Mouse (Mus musculus) 3134 (cell line): ENCODE measurements at regions not wholly inside any gene's neighbourhood (a gene's known extent, or its start where the extent isn't known, plus 50 kb on each side); places are given as distances from the start of the nearest gene placed in this dataset.

Source experiments
- DNase-seq: peaks from one replicate; pipeline ENCODE4 v3.0.0-alpha.2; 2011; ENCODE audit warnings: low spot score; ENCODE audit not compliant: insufficient read length; ENCODE audit errors: extremely low read depth

DNA sequence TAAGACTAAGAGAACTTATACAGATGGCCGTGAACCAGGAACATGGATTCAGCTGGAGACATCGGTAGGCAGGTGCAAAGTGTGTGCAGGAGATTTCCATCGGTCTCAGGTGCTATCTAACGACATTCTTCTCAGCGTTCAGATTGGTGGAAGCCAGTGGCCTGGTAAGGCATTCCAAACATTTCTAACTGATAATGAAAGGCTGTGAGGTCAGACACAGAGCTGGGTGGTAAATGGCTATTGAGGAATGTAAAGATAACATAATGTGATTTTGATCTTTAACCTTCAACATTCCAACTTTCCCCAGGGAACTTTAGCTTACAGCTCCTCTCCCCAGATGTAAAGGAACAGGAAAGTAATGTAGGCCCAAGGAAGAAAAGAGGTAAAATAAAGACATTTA lies 151.2 kb upstream of the Xylt1 start:
- no peak for DNase-seq

DNA sequence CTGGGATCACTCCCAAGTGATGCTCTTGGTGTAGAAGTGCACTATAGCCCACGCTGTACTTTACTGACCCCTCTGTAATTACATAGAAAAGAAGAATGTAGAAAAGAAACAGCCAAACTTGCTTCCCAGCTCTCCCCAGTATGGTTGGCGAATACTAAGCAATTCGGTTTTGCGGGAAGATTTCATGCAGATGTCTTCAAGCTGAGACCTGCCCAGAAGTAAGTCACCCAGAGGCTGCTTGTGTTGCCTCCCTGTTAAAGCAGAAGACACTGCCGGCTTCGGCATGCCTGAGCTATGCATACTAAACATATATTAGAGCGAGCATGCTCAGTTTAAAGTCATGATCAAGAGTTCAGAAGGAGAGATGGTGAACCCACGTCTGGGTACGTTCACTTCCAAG lies 124.0 kb upstream of the Xylt1 start:
- no peak for DNase-seq

DNA sequence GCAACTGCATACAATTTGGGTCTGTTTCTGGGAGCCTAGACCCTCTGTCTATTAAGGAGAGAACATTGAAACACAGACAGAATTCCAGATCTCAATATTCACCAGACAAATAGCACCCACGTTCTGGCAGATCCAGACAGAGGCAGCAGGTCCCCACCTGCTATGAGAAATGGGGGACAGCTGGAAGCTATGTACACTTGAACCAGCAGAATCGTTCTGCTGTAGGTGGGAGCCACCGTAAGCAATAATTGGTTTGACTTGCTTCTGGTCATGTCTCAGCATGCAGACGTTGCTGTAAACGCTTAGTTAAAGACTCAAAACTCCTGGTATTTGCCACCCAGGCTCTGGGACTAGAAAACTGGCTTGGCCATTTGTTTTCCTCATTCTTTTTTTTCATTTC lies 122.2 kb upstream of the Xylt1 start:
- no peak for DNase-seq

DNA sequence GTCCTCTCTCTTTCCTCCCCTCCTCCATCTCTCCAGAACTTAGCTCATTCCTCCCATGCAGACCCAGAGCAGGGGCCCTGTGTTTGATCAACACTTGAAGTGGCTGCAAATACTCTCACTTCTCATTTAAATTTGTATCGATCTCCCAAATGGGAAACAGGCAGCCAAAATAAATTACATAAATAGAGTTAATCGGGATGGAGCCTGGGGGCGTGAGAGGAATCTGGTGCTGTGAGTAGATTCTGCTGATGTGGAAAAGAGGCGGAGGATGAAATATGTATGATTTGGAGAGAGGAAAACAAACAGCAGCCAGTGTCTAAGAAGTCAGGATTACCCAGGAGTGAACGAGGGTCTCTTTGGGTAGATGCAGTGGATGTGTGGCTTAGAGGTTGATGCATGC lies 121.6 kb upstream of the Xylt1 start:
- no peak for DNase-seq

DNA sequence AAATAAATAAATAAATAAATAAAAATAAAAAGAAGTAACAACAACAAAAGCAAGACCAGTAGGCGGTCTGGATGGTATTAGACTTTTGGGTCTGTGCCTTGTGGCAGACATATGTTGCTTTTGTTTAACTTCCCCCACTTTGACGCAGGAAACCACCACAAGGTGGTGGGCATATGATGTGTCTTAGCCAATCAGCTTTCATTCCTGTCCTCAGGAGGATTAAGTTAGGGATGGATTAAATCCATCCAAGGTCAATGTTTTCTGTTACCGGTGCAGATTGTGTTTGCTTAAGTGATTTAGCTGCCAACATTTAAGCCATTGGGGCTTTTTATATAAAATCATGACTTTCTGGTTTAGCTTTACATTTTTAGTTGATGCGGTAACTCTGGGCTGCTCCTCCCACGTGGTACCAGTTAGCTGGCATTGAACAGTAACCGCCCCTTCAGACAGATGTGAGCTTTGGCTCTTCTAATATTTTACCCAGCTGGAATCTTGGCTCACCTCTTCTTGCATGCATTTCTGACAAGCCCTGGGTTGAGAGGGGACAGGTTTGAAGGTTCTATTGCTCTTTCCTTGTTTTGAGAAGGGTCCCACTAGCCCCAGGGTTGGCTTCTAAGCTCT lies 121.0 kb upstream of the Xylt1 start:
- DNase-seq, result no peak

DNA sequence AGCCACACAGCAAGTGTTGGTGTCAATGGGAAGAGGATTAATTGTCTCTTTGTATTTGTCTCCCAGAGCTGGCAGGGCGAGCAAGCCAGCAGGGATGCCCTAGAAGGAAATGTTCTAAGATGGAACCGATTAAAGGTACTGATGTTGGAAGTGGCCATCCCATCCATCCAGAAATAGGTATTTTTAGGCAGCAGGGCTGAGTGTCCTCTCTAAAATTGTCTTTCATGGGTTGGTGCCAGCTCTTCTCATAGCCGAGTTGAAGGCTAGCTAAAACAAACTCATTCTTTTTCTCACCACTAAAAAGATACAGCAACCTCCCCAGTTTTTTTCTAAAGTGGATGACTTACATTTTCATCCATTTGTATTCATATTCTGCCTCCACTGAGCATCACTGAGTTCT lies 120.2 kb upstream of the Xylt1 start:
- no peak for DNase-seq

DNA sequence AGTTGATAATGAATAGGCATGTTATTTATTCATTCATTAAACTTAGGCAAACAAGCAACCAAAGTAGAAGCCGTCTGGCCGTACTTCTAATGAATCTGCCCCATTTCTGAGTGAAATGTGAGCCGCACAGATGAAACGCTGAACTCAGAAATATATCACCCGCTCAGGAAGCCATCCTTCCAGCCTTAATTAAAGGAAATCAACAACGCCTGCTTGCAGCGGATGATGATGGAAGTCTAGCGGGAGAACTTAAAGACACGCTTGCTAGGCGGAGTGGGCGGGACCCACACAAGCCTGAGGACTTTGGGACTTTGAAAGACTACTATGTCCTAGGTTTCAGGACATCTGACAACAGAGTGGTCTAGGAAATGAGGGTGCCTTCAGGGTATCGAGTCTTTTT lies 117.7 kb upstream of the Xylt1 start:
- DNase-seq, result no peak

DNA sequence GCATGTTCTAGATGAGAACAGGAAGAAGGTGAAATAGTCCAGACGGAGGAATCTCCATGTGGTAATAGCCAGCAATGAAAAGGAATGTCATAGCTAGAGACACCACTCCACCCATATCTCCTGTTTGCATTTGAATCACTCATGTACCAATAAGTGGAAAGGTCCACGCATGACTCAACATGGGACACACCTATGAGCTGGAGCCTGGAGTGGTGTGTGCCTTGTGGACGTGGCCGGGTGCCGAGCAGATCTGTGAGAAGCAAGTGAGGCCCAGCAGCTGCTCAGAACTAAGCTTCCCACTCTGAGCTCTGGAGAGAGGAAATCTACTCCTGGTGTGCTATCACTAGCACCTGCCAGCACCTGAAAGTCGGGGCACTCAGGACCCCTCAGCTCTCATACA lies 116.4 kb upstream of the Xylt1 start:
- no peak for DNase-seq

DNA sequence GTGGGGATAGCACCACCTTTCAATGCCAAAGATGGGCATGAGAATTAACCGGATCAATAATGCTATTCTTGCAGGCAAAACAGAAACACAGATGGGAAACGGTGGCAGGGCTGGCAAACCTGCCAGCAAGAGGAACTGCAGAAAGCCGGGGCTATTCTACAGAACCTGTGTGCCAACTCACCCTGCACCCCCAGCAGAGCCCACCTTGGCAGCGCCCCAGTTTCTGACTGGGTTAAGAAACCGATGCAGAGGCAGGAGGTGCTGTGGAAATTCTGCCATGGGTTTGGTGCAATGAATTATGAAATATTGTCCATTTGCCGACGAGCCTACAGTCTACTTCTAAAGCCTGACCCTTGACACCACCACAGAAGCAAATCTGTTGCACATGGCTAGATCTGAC lies 112.7 kb upstream of the Xylt1 start:
- no peak for DNase-seq

DNA sequence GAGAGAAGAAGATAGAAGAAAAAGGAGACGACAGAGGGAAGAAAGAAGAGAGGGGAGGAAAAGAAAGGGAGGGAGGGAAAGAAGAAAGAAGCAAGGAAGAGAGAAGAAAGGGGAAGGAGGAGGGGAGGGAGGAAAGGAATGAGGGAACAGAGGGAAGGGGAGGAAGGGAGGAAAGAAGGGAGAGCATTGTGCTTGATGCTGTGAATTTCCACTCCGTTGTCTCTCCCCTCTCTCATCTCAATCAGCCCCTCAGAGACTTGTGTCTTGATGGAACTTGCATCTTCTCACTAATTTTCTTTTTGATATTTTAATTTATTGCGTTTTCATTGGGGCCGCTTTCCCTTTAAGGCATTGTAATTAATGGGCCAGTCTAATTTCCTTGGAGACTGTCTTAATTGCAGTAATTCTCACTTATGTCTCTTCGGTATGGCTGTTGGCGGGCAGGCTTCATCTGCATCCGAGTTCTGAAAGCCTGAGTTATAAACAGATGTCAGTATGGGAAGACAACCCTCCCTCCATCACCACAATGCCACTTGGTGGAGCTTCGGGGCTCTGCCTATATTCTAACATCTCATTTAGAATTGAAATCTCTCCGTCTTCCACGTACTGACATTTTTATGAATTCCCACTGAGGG lies 111.4 kb upstream of the Xylt1 start:
- no peak for DNase-seq

DNA sequence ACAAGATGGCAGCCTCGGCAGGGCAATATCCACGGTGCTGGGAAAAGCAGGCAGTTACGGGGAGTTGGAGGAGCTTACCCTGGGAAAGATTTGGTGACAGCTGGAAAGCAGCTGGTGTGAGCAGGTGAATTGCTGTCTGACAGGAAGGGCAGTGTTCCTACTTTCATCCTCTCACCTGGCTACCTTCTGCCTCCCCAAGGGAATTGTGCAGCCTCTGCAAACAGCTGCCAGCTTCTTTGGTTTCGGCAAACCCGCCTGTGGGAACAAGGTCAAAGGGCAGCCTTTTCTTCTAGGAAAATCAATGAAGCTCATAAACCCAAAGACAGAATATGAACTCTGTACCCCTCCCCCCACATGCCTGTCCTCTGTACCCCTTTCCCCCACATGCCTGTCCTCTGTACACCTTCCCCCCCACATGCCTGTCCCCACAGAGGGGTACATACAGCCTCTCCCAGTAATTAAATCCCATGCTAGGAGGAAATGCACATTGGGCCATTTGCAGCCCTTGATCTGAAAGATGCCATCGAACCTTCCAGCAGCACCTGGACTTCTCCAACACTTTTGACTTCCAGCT lies 102.3 kb upstream of the Xylt1 start:
- DNase-seq, result no peak

DNA sequence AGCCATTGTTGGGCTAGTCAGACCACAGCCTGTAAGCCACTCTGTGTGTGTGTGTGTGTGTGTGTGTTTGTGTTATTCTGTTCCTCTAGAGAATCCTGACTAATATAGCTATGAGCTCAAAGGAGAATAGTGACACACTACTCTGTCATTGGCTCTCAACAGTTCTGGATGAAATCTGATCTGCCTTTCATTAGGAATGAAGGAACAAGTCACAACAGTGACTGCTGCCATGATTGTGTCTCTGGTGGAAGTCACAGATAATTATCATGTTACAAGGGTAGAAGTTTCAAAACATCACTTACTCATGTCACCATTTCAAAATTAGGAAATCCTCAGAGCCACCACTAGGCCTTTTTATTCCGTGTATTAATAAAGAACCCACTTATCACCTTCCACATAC lies 98.6 kb upstream of the Xylt1 start:
- DNase-seq, result no peak

DNA sequence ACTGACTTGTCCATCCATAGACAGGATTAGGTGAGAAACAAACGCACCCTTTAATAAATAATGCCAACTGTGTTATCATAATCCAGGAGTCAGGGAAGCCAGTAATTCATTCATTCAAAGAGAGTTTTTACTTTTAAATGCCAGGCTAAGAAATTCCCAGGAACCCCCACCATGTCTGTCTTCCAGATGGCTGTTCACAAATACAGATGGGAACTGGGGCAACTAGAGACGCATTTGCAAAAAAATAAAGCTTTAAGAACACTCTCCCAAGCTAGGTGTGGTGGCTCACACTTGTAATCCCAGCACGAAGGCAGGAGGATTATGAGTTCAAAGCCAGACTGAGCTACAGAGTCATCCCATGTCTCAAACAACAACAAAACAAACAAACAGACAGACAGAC lies 95.6 kb upstream of the Xylt1 start:
- DNase-seq, result no peak

DNA sequence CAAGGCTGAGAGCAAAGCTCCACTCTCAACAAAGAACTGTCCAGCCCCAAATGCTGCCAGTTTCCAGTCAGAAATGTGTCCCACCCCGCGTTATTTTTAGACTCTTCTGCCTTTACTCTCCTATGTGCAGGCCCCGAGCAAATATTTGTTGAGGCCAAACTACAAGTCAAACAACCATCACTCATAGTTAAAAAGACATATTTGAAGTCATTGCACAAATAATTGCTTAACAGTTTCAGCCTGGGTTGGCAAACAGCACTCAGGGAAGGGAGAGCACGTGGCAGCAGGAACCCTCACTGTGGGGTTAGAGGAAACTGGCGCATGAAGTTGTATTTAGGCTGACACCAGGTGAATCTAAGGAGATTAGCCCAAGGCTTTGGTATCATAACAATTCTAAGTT lies 94.8 kb upstream of the Xylt1 start:
- no peak for DNase-seq

DNA sequence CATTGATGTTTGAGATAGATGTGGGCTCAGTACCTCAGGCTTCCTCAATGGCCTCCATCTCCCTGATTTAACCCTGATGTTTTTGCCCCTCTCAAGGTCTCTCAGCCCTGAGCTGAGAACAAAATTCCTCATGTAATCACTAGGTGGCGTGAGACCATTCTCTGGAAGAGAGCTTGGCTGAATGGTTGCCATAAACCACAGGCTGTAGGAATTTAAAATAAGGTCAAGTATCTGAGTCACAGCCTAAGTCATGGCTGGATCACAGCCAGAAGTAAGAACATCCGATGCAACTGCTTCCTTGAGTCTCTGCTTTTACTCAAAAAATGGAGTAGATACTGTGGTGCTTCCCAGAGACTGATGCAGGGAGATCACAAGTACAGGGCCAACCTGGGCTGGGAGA lies 77.1 kb upstream of the Xylt1 start:
- peak; percentile 57 for DNase-seq

DNA sequence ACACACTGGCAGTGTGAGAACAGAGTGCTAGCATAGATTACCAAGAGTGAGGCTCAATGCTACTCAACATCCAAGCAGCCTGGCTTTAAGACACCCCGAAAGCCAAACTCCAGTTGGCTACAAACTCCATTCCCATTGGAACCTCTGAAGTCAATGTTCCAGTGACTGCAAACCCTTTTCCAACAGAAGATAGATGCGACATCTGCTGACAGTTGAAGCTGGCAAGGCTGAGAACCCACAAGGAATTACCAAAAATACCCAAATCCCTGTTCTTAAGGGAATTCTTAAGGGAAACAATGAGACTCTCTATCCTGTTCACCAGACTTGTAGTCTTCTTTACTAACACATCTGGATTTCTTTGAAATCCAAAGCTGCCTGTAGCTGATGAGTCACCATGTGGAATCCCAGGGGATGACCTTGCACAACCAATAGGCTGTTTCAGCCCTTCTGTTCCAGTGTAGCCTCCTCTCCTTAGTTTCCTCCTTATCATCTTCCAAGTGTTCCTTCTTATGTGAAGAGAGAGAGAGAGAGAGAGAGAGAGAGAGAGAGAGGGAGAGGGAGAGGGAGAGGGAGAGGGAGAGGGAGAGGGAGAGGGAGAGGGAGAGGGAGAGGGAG lies 70.1 kb upstream of the Xylt1 start:
- DNase-seq, result peak; percentile 53

DNA sequence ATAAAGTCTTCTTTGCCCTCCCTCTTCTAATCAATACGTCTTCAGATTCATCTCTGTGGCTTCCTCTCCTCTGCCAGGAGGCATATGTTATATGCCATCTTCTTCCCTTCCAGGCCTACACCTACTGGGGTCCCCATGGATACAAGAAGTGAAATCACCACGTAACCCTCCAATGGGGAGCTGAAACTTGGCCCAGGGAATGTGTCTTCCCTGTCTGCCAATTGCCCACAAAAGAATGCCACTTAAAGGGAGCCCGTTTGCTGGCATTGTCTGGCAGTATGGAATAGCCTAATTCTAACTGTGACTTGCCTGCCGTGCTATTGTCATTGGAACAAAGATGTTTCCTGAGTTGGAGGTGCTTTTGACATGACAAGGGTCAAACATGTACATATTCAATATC lies 69.5 kb upstream of the Xylt1 start:
- no peak for DNase-seq

DNA sequence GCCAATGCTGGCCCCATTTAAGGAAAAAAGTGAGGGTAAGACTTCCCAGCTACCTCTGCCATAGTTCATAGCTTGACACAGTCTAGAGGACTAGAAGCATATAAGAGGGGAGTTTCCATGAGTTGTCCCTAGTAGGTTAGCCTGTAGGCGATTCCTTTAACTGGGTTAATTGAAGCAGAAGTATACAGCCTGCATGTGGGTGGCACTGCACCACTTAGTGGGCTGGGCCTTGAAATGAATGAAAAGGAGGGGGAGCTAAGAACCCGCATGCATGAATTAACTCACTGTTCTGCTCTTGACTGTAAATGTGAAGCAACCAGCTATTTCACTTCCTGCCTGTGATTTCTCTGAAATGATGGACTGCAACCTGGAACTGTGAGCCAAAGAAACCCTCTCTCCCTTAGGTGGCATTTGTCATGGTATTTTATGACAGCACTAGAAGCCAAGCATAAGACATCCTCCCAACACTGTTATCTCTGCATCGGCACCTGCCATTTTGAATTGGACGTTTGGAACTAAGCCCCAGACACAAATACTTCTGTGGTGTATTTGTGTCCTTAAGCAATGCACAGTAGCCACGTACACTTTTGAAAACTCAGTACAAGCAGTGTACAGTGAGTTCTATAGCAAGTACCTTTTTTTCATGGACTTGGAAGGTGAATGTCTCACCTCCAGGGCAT lies 64.5 kb upstream of the Xylt1 start:
- DNase-seq, result no peak

DNA sequence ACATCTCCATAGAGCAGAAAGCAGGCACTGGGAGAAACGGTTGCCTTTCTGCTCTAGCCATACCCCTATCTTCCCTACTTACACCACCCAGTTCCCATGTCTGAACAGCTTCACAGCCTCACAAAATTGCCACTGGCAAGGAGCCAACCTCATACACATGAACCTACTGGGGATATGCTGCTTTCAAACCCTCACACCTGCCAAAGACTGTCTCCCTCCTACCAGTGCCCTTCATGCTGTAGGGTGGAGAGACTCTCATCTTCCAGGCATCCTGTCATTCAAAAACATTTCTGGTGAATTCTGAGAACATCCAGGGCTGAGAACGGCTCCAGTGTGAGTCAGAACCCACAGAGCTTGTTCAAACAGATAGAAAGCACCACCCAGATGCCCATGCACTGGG lies 63.4 kb upstream of the Xylt1 start:
- no peak for DNase-seq

DNA sequence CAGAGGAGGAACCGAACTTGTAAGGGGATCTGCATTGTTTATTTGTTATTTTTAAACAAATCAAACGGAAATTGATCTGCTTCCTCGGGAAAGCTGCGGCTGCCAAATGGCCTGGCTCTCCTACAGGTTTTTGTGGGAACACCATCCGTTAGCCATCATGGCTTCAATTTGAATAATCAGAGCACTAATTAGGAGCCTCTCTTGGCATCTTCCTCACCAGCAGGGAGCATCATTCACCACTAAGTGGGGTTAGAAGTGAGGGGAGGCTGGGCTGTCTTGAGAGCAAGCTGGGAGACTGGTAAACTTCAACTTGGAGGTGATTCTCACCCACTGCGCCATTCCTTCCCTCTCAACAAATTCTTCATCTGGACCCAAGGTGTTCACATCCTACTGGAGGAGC lies 60.2 kb upstream of the Xylt1 start:
- no peak for DNase-seq
